Mouse (Mus musculus): ENCODE measurements at regions not wholly inside any gene's neighbourhood (a gene's known extent, or its start where the extent isn't known, plus 50 kb on each side); places are given as distances from the start of the nearest gene placed in this dataset.
A peak's percentile ranks its signal among the peaks of the same experiment; 100 is the strongest.
"Not testable (repeated sequence)": the region's sequence is repeated elsewhere in the genome, so short reads cannot be mapped to it uniquely, and the experiment has no call there.

GRCm38 (mm10) chr14:19327321-19327720, 91.4 kb downstream of the Gm21738 start:
- no peak overlapping the region for H3K9ac ChIP-seq (ENCODE audit: low read depth, low read length)
- H3K4me1 ChIP-seq (ENCODE audit: control insufficient read depth, insufficient read depth, low read length), result no peaks in the 10 kb centered on the region
- DNase-seq (ENCODE audit: low spot score), result no peak
- no peak overlapping the region for H3K4me3 ChIP-seq (ENCODE audit: low read depth, low read length)
- no peak overlapping the region for H3K4me2 ChIP-seq (ENCODE audit: low read depth, low read length)
- 84% methylated on average over 6 of the region's 6 CpGs for WGBS
- H3K9me3 ChIP-seq (ENCODE audit: control insufficient read depth, low read length), result peaks cover 30% of the 10 kb centered on the region
- H3K36me3 ChIP-seq (ENCODE audit: control insufficient read depth, insufficient read depth, low read length), result no peaks in the 10 kb centered on the region
- H3K27ac ChIP-seq (replicated peaks; ENCODE audit: low read depth, low read length), result no peak overlapping the region
- ATAC-seq (ENCODE audit: low read depth), result no peak
- no peaks in the 10 kb centered on the region for H3K27me3 ChIP-seq (replicated peaks; ENCODE audit: control insufficient read depth, insufficient read depth, low read length)

GRCm38 (mm10) chr14:19311614-19312013, 107.1 kb downstream of the Gm21738 start:
- Histone ChIP-seq H3K4me3 (ENCODE audit: low read depth, low read length) (no peak overlapping the region), H3K4me1 (ENCODE audit: control insufficient read depth, insufficient read depth, low read length) (no peaks in the 10 kb centered on the region), H3K36me3 (ENCODE audit: control insufficient read depth, insufficient read depth, low read length) (no peaks in the 10 kb centered on the region), H3K9ac (ENCODE audit: low read depth, low read length) (no peak overlapping the region), H3K27me3 (replicated peaks; ENCODE audit: control insufficient read depth, insufficient read depth, low read length) (no peaks in the 10 kb centered on the region), H3K27ac (replicated peaks; ENCODE audit: low read depth, low read length) (no peak overlapping the region), H3K9me3 (ENCODE audit: control insufficient read depth, low read length) (0 out of 2 replicates have a peak, but pooled peaks cover 10% of the 10 kb centered on the region), H3K4me2 (ENCODE audit: low read depth, low read length) (no peak overlapping the region)
- DNase-seq (ENCODE audit: low spot score) (no peak), ATAC-seq (ENCODE audit: low read depth) (no peak)
- WGBS, result 81% methylated on average over 21 of the region's 21 CpGs

- not testable (repeated sequence) for H3K9ac ChIP-seq (ENCODE audit: low read depth, low read length); H3K4me3 ChIP-seq (ENCODE audit: low read depth, low read length); H3K36me3 ChIP-seq (ENCODE audit: control insufficient read depth, insufficient read depth, low read length); H3K9me3 ChIP-seq (ENCODE audit: control insufficient read depth, low read length); H3K4me1 ChIP-seq (ENCODE audit: control insufficient read depth, insufficient read depth, low read length); H3K27me3 ChIP-seq (replicated peaks; ENCODE audit: control insufficient read depth, insufficient read depth, low read length); H3K27ac ChIP-seq (replicated peaks; ENCODE audit: low read depth, low read length); H3K4me2 ChIP-seq (ENCODE audit: low read depth, low read length); ATAC-seq (ENCODE audit: low read depth)
- WGBS, result 54% methylated on average over 4 of the region's 4 CpGs
- DNase-seq (ENCODE audit: low spot score), result peak; percentile 1
Observed at GRCm38 (mm10) chr14:19302859-19303258, 115.9 kb downstream of the Gm21738 start.

GRCm38 (mm10) chr14:19279096-19279495, 139.6 kb downstream of the Gm21738 start:
- 92% methylated on average over 1 of the region's 1 CpGs for WGBS

GRCm38 (mm10) chr14:19277777-19278385, 140.8 kb downstream of the Gm21738 start:
- no peak overlapping the region for H3K4me3 ChIP-seq (ENCODE audit: low read depth, low read length)
- H3K4me2 ChIP-seq (ENCODE audit: low read depth, low read length), result no peak overlapping the region
- peaks cover 16% of the 10 kb centered on the region; the same call in 1 of the 2 replicates for H3K9me3 ChIP-seq (ENCODE audit: control insufficient read depth, low read length)
- no peak overlapping the region for H3K9ac ChIP-seq (ENCODE audit: low read depth, low read length)
- no peaks in the 10 kb centered on the region for H3K4me1 ChIP-seq (ENCODE audit: control insufficient read depth, insufficient read depth, low read length)
- peak; percentile 91 for ATAC-seq (ENCODE audit: low read depth)
- WGBS, result 55% methylated on average over 4 of the region's 4 CpGs
- no peaks in the 10 kb centered on the region for H3K36me3 ChIP-seq (ENCODE audit: control insufficient read depth, insufficient read depth, low read length)
- no peak overlapping the region for H3K27ac ChIP-seq (replicated peaks; ENCODE audit: low read depth, low read length)
- peak; percentile 90 for DNase-seq (ENCODE audit: low spot score)
- no peaks in the 10 kb centered on the region for H3K27me3 ChIP-seq (replicated peaks; ENCODE audit: control insufficient read depth, insufficient read depth, low read length)

More at GRCm38 (mm10) chr14:19279096-19279495, 139.6 kb downstream of the Gm21738 start:
- no peak overlapping the region for H3K27ac ChIP-seq (replicated peaks; ENCODE audit: low read depth, low read length)
- H3K36me3 ChIP-seq (ENCODE audit: control insufficient read depth, insufficient read depth, low read length), result no peaks in the 10 kb centered on the region
- H3K9ac ChIP-seq (ENCODE audit: low read depth, low read length), result no peak overlapping the region
- DNase-seq (ENCODE audit: low spot score), result no peak
- no peaks in the 10 kb centered on the region for H3K4me1 ChIP-seq (ENCODE audit: control insufficient read depth, insufficient read depth, low read length)
- no peak for ATAC-seq (ENCODE audit: low read depth)
- peaks cover 12% of the 10 kb centered on the region; the same call in 1 of the 2 replicates for H3K9me3 ChIP-seq (ENCODE audit: control insufficient read depth, low read length)
- no peak overlapping the region for H3K4me3 ChIP-seq (ENCODE audit: low read depth, low read length)
- H3K27me3 ChIP-seq (replicated peaks; ENCODE audit: control insufficient read depth, insufficient read depth, low read length), result no peaks in the 10 kb centered on the region
- no peak overlapping the region for H3K4me2 ChIP-seq (ENCODE audit: low read depth, low read length)
